Mouse (Mus musculus): ENCODE data around the gene B3gnt8. TPM values are rescaled to one million over a fixed set of nuclear protein-coding genes. Genes with fewer than 3 reads are reported as not detected.

B3gnt8 gene
- total and polyA plus RNA-seq, 3 experiments = 0.46 to 1.6 TPM; not detected in 1

- DNase-seq (ENCODE audit: low read depth, low spot score) = no peak
- peaks cover 0 to 10% of the 10 kb centered on the region in 2 experiments; a peak in 2 of 4 replicates for H3K36me3 ChIP-seq (ENCODE audit: control insufficient read depth in 1 of 2, insufficient read depth in 2 of 2, low read length in 2 of 2)
- no peak overlapping the region for H3K27ac ChIP-seq (ENCODE audit: control insufficient read depth, low read depth, low read length)
- TF ChIP-seq TCF12 (IDR thresholded peaks at IDR 0.05; ENCODE audit: low read depth, low read length) (peak; percentile 47), CHD1 (IDR thresholded peaks at IDR 0.05; ENCODE audit: low read depth, low read length) (no peak), ETS1 (IDR thresholded peaks at IDR 0.05; ENCODE audit: low read depth, low read length) (0 out of 2 replicates have a peak, but pooled peaks have one; percentile 15), GATA1 (IDR thresholded peaks at IDR 0.05; ENCODE audit: low read depth, low read length) (peak; percentile 67), EP300 (IDR thresholded peaks at IDR 0.05; ENCODE audit: low read depth in 1 of 2, low read length in 2 of 2) (peak; percentile 27 to 55; a peak in 2 of 4 replicates), KAT2A (conservative IDR thresholded peaks at IDR 0.05; ENCODE audit: low read depth, low read length) (no peak)
- H3K9ac ChIP-seq (ENCODE audit: control insufficient read depth, low read depth, low read length, poor library complexity, severe bottlenecking) = no peak overlapping the region
- H3K9me3 ChIP-seq (replicated peaks; ENCODE audit: insufficient read depth, low read length) = no peaks in the 10 kb centered on the region
- H3K79me2 ChIP-seq (ENCODE audit: control insufficient read depth, insufficient read depth, low read length, poor library complexity) = no peaks in the 10 kb centered on the region
- no peaks in the 10 kb centered on the region for H3K27me3 ChIP-seq (ENCODE audit: control insufficient read depth in 1 of 2, insufficient read depth in 2 of 2, low read length in 2 of 2)
- no peak overlapping the region for H3K4me3 ChIP-seq (ENCODE audit: control insufficient read depth in 1 of 2, insufficient read depth in 1 of 2, low read depth in 2 of 2, low read length in 2 of 2)
- peaks cover 2 to 12% of the 10 kb centered on the region in 2 experiments; a peak in 3 of 4 replicates for H3K4me1 ChIP-seq (ENCODE audit: control insufficient read depth in 1 of 2, insufficient read depth in 2 of 2, low read length in 2 of 2)
Measured at GRCm38 (mm10) chr7:25593859-25594258, 32.6 kb upstream of the B3gnt8 start.

- Histone ChIP-seq H3K4me1 (ENCODE audit: control insufficient read depth in 1 of 2, insufficient read depth in 2 of 2, low read length in 2 of 2) (0 out of 4 replicates have a peak, but pooled peaks cover 0 to under 1% of the 10 kb centered on the region in 2 experiments), H3K9me3 (replicated peaks; ENCODE audit: insufficient read depth, low read length) (no peaks in the 10 kb centered on the region), H3K4me3 (ENCODE audit: control insufficient read depth in 1 of 2, insufficient read depth in 1 of 2, low read depth in 2 of 2, low read length in 2 of 2) (no peak overlapping the region), H3K27me3 (ENCODE audit: control insufficient read depth in 1 of 2, insufficient read depth in 2 of 2, low read length in 2 of 2) (peaks cover 0 to 2% of the 10 kb centered on the region in 2 experiments; a peak in 1 of 4 replicates), H3K36me3 (ENCODE audit: control insufficient read depth in 1 of 2, insufficient read depth in 2 of 2, low read length in 2 of 2) (no peaks in the 10 kb centered on the region), H3K27ac (ENCODE audit: control insufficient read depth, low read depth, low read length) (no peak overlapping the region), H3K9ac (ENCODE audit: control insufficient read depth, low read depth, low read length, poor library complexity, severe bottlenecking) (no peak overlapping the region), H3K79me2 (ENCODE audit: control insufficient read depth, insufficient read depth, low read length, poor library complexity) (no peaks in the 10 kb centered on the region)
- DNase-seq (ENCODE audit: low read depth, low spot score) = peak; percentile 75
- no peak for TF ChIP-seq MAZ (IDR thresholded peaks at IDR 0.05; ENCODE audit: low read depth, low read length)
- TF ChIP-seq GATA1 (IDR thresholded peaks at IDR 0.05; ENCODE audit: low read depth, low read length) = no peak
- peak; percentile 85 for TF ChIP-seq SMC3 (IDR thresholded peaks at IDR 0.05; ENCODE audit: low read depth, low read length)
- no peak for TF ChIP-seq UBTF (IDR thresholded peaks at IDR 0.05; ENCODE audit: borderline replicate concordance, insufficient read depth, low read depth, low read length)
- no peak for TF ChIP-seq GABPA (IDR thresholded peaks at IDR 0.05; ENCODE audit: low read depth, low read length)
- TF ChIP-seq SIN3A (IDR thresholded peaks at IDR 0.05; ENCODE audit: low read length) = no peak
- TF ChIP-seq ZC3H11A (IDR thresholded peaks at IDR 0.05; ENCODE audit: low read depth, low read length) = peak; percentile 84
- TF ChIP-seq ZNF384 (IDR thresholded peaks at IDR 0.05; ENCODE audit: low read depth, low read length) = no peak
- TF ChIP-seq RAD21 (IDR thresholded peaks at IDR 0.05; ENCODE audit: low read depth, low read length) = peak; percentile 91
- no peak for TF ChIP-seq USF1 (IDR thresholded peaks at IDR 0.05; ENCODE audit: low read depth, low read length)
- no peak for TF ChIP-seq RCOR1 (IDR thresholded peaks at IDR 0.05; ENCODE audit: low read depth, low read length)
- no peak for TF ChIP-seq MAFK (IDR thresholded peaks at IDR 0.05; ENCODE audit: borderline replicate concordance, low read depth, low read length)
- TF ChIP-seq EP300 (IDR thresholded peaks at IDR 0.05; ENCODE audit: low read depth in 1 of 2, low read length in 2 of 2) = no peak
- peak; percentile 53 to 92 (median 91) for TF ChIP-seq CTCF (IDR thresholded peaks at IDR 0.05 in 2 of 3, conservative IDR thresholded peaks at IDR 0.05 in 1 of 3; ENCODE audit: control insufficient read depth in 1 of 3, insufficient read depth in 1 of 3, low read depth in 2 of 3, low read length in 3 of 3, poor library complexity in 1 of 3, severe bottlenecking in 1 of 3)
- no peak for TF ChIP-seq MEF2A (IDR thresholded peaks at IDR 0.05; ENCODE audit: extremely low read depth, insufficient replicate concordance, low read depth, low read length, poor library complexity, severe bottlenecking)
- TF ChIP-seq ELF1 (IDR thresholded peaks at IDR 0.05; ENCODE audit: low read depth, low read length) = no peak
- no peak for TF ChIP-seq CHD1 (IDR thresholded peaks at IDR 0.05; ENCODE audit: low read depth, low read length)
- no peak for TF ChIP-seq MXI1 (IDR thresholded peaks at IDR 0.05; ENCODE audit: low read depth, low read length)
- TF ChIP-seq ZMIZ1 (IDR thresholded peaks at IDR 0.05; ENCODE audit: low read depth, low read length) = no peak
- no peak for TF ChIP-seq POLR2AphosphoS5 (IDR thresholded peaks at IDR 0.05; ENCODE audit: borderline replicate concordance, low read depth, low read length)
- TF ChIP-seq MYC (IDR thresholded peaks at IDR 0.05; ENCODE audit: low read depth, low read length) = no peak
- no peak for TF ChIP-seq MAX (IDR thresholded peaks at IDR 0.05; ENCODE audit: low read length)
- no peak for TF ChIP-seq TBP (IDR thresholded peaks at IDR 0.05; ENCODE audit: low read depth, low read length)
- TF ChIP-seq TCF12 (IDR thresholded peaks at IDR 0.05; ENCODE audit: low read depth, low read length) = no peak
- TF ChIP-seq E2F4 (IDR thresholded peaks at IDR 0.05; ENCODE audit: borderline replicate concordance, low read depth, low read length) = no peak
- TF ChIP-seq KAT2A (conservative IDR thresholded peaks at IDR 0.05; ENCODE audit: low read depth, low read length) = no peak
- TF ChIP-seq TAL1 (IDR thresholded peaks at IDR 0.05; ENCODE audit: low read length) = no peak
- TF ChIP-seq ZKSCAN1 (IDR thresholded peaks at IDR 0.05; ENCODE audit: low read depth, low read length) = no peak
- TF ChIP-seq POLR2A (IDR thresholded peaks at IDR 0.05; ENCODE audit: control insufficient read depth in 1 of 2, insufficient read depth in 1 of 2, low read depth in 1 of 2, low read length in 2 of 2, poor library complexity in 1 of 2) = no peak
- no peak for TF ChIP-seq POLR2AphosphoS2 (IDR thresholded peaks at IDR 0.05; ENCODE audit: low read length)
- no peak for TF ChIP-seq ETS1 (IDR thresholded peaks at IDR 0.05; ENCODE audit: low read depth, low read length)
Measured at GRCm38 (mm10) chr7:25599663-25600062, 26.8 kb upstream of the B3gnt8 start.
